Mouse (Mus musculus) liver, embryonic 14.5 days (tissue): ENCODE results near the gene Zbtb4. TPM values are rescaled to one million over a fixed set of nuclear protein-coding genes. Genes with fewer than 3 reads are reported as not detected.
"Not testable (repeated sequence)": the region's sequence is repeated elsewhere in the genome, so short reads cannot be mapped to it uniquely, and the experiment has no call there.

Source experiments
- ATAC-seq: fragments of 200-750 bp; cut with Nextera tagmentation; 2 replicates; pipeline ENCODE4 v1.8.0; 2017; ENCODE audit warnings: moderate number of reproducible peaks, mild to moderate bottlenecking, moderate library complexity; ENCODE audit not compliant: insufficient read depth
- DNase-seq, 3 experiments: peaks; one replicate each; pipeline ENCODE4 v3.0.0-alpha.2; 2012 to 2013; ENCODE audit warnings: low read depth in 3 of 3, low spot score in 3 of 3
- H3K27ac ChIP-seq: fragments of 300-500 bp; sonication (generic); 2 replicates; pipeline ENCODE4 v1.5.1; 2014; ENCODE audit warnings: moderate library complexity, mild to moderate bottlenecking, control low read depth, inconsistent platforms
- H3K27me3 ChIP-seq: fragments of 300-500 bp; sonication (generic); 2 replicates; pipeline ENCODE4 v1.6.1; 2014; ENCODE audit warnings: mild to moderate bottlenecking, low read length, moderate library complexity; ENCODE audit not compliant: control insufficient read depth, insufficient read depth
- H3K36me3 ChIP-seq: fragments of 300-500 bp; sonication (generic); replicated peaks from 2 replicates; pipeline ENCODE4 v1.6.1; 2014; ENCODE audit warnings: low read depth; ENCODE audit not compliant: control insufficient read depth, insufficient read depth
- H3K4me1 ChIP-seq, 2 experiments: fragments of 200-500 bp in 1 of 2; fragments of 300-500 bp in 1 of 2; sonication (generic) in 1 of 2; replicated peaks; 2 replicates each; pipeline ENCODE4 v1.6.1; 2012 to 2014; ENCODE audit warnings: antibody characterized with exemption in 1 of 2, inconsistent platforms in 1 of 2, low read length in 1 of 2; ENCODE audit not compliant: control insufficient read depth in 2 of 2, insufficient read depth in 2 of 2
- H3K4me2 ChIP-seq: fragments of 300-500 bp; sonication (generic); 2 replicates; pipeline ENCODE4 v1.6.1; 2014; ENCODE audit warnings: low read depth, mild to moderate bottlenecking, control low read depth, moderate library complexity
- H3K4me3 ChIP-seq, 2 experiments: fragments of 200-500 bp in 1 of 2; fragments of 300-500 bp in 1 of 2; sonication (generic) in 1 of 2; 2 replicates each; pipeline ENCODE4 v1.5.1; 2012 to 2014; ENCODE audit warnings: low read depth in 2 of 2, low read length in 2 of 2, mild to moderate bottlenecking in 2 of 2, control low read depth in 1 of 2, inconsistent platforms in 1 of 2, moderate library complexity in 1 of 2; ENCODE audit not compliant: insufficient read depth in 1 of 2
- H3K9ac ChIP-seq: fragments of 300-500 bp; sonication (generic); replicated peaks from 2 replicates; pipeline ENCODE4 v1.6.1; 2014; ENCODE audit warnings: mild to moderate bottlenecking, control low read depth, moderate library complexity
- H3K9me3 ChIP-seq: fragments of 300-500 bp; sonication (generic); 2 replicates; pipeline ENCODE4 v1.6.1; 2016; ENCODE audit warnings: low read length, mixed read lengths; ENCODE audit not compliant: control insufficient read depth
- CTCF ChIP-seq: IDR thresholded peaks from 2 replicates; pipeline ENCODE4 v1.5.1; 2016; ENCODE audit warnings: antibody characterized with exemption, low read depth, control low read depth
- EP300 ChIP-seq: IDR thresholded peaks from 2 replicates; pipeline ENCODE4 v1.6.1; 2016; ENCODE audit warnings: antibody characterized with exemption, low read depth
- WGBS: fragments of 180-500 bp; shearing (Covaris S2); extraction: QIAGEN DNeasy Blood & Tissue Kit; methylation state at CpG from one replicate; pipeline ENCODE4 v1.1.7; 2014; ENCODE audit not compliant: insufficient replicate concordance; 5-methylcytosine and 5-hydroxymethylcytosine counted together
- polyA plus RNA-seq, 2 experiments: library from polyadenylated mRNA; depleted of rRNA in 1 of 2; stranded (reverse) in 1 of 2; unstranded in 1 of 2; fragments of >200 nt; fragmentation: Nextera tagmentation in 1 of 2; extraction: Ambion mirVana in 1 of 2; gene quantifications; 2 replicates each; pipeline versions ENCODE4 v1.2.1 to v1.2.3; 2012 to 2014

Gene Zbtb4
- polyA plus RNA-seq, 2 experiments: 0.58 to 1.5 TPM

- H3K27me3 ChIP-seq: no peaks in the 10 kb centered on the region
- no peak overlapping the region for H3K4me2 ChIP-seq
- 69% methylated on average over 6 of the region's 6 CpGs for WGBS
- TF ChIP-seq EP300 (no peak), CTCF (no peak)
- H3K9me3 ChIP-seq: peaks cover 3% of the 10 kb centered on the region; the same call in 1 of the 2 replicates
- no peaks in the 10 kb centered on the region for H3K36me3 ChIP-seq
- ATAC-seq (no peak), DNase-seq (no peak)
- peaks cover 23 to 26% of the 10 kb centered on the region in 2 experiments for H3K4me1 ChIP-seq
- no peak overlapping the region for H3K4me3 ChIP-seq
- H3K9ac ChIP-seq: no peak overlapping the region
- H3K27ac ChIP-seq: no peak overlapping the region
Measured at GRCm38 (mm10) chr11:69720852-69721251, 44.9 kb upstream of the Zbtb4 start.

- WGBS: 47% methylated on average over 2 of the region's 2 CpGs
- Histone ChIP-seq H3K27ac (no peak overlapping the region), H3K4me3 (no peak overlapping the region), H3K9ac (no peak overlapping the region), H3K4me2 (no peak overlapping the region), H3K27me3 (no peaks in the 10 kb centered on the region), H3K4me1 (peaks cover 12 to 16% of the 10 kb centered on the region in 2 experiments), H3K9me3 (peaks cover 3% of the 10 kb centered on the region; the same call in 1 of the 2 replicates), H3K36me3 (no peaks in the 10 kb centered on the region)
- ATAC-seq: no peak
- TF ChIP-seq EP300: no peak
- no peak for TF ChIP-seq CTCF
- DNase-seq: no peak
Measured at GRCm38 (mm10) chr11:69723074-69723473, 42.6 kb upstream of the Zbtb4 start.

DNA sequence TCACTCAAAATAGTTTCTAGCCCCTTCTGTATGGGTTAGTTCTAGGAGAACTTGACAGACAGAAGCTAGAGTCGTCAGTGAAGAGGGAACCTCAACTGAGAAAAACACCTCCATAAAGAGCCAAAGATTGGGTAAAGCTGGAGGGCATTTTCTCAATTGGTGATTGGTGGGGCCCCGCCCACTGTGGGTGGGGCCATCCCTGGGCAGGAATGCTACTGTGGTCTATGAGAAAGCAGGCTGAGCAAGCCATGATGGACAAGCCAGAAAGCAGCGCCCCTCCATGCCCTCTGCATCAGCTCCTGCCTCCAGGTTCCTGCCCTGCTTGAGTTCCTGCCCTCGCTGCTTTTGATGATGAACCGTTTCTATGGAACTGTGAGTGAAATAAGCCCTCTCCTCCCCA, 39.8 kb upstream of the Zbtb4 start:
- Histone ChIP-seq H3K36me3 (no peaks in the 10 kb centered on the region), H3K4me1 (0 out of 4 replicates have a peak, but pooled peaks cover 0 to 3% of the 10 kb centered on the region in 2 experiments), H3K27me3 (no peaks in the 10 kb centered on the region), H3K9me3 (peaks cover 3% of the 10 kb centered on the region; the same call in 1 of the 2 replicates), H3K27ac (no peak overlapping the region), H3K4me3 (no peak overlapping the region), H3K9ac (no peak overlapping the region), H3K4me2 (no peak overlapping the region)
- ATAC-seq (no peak), DNase-seq (no peak)
- TF ChIP-seq EP300 (no peak), CTCF (no peak)
- 40% methylated on average over 5 of the region's 5 CpGs for WGBS

- Histone ChIP-seq H3K27ac (no peak overlapping the region), H3K4me3 (no peak overlapping the region), H3K4me2 (no peak overlapping the region), H3K9me3 (peaks cover 3% of the 10 kb centered on the region; the same call in 1 of the 2 replicates), H3K36me3 (peaks cover 8% of the 10 kb centered on the region), H3K4me1 (no peaks in the 10 kb centered on the region), H3K27me3 (no peaks in the 10 kb centered on the region), H3K9ac (no peak overlapping the region)
- no peak for TF ChIP-seq EP300
- peak; percentile 81 for TF ChIP-seq CTCF
- WGBS: 21% methylated on average over 3 of the region's 3 CpGs
- peak; percentile 61 to 67 (median 63) for DNase-seq
- no peak for ATAC-seq
Measured at GRCm38 (mm10) chr11:69729063-69729462, 36.6 kb upstream of the Zbtb4 start.

- TF ChIP-seq CTCF: peak; percentile 54
- H3K4me1 ChIP-seq, H3K4me2 ChIP-seq, ATAC-seq, H3K9me3 ChIP-seq, H3K4me3 ChIP-seq, H3K27ac ChIP-seq, DNase-seq, H3K27me3 ChIP-seq, H3K9ac ChIP-seq: not testable (repeated sequence)
- H3K36me3 ChIP-seq: peaks cover 30% of the 10 kb centered on the region
- 74% methylated on average over 2 of the region's 3 CpGs for WGBS
Measured at GRCm38 (mm10) chr11:69731408-69731807, 34.3 kb upstream of the Zbtb4 start.
